Mouse (Mus musculus) heart, postnatal 10 days (tissue): ENCODE results near the gene Myb. TPM values are rescaled to one million over a fixed set of nuclear protein-coding genes. Genes with fewer than 3 reads are reported as not detected.

Experiments used
- DNase-seq, 2 experiments: peaks; one replicate each; pipeline ENCODE4 v3.0.0; 2021
- intact Hi-C: fragments of 180-260 bp; cut with DNase I; formaldehyde crosslinking; loops from one replicate; pipeline ENCODE4 v1.15.1; 2025
- total RNA-seq, 2 experiments: library from RNA; stranded (reverse); gene quantifications; 2 replicates each; pipeline ENCODE4 v1.2.3; 2021

The Myb gene
- 1 to 10 TPM in 1 of 2 experiments, under 1 TPM in 1; 0.50 to 1.2 TPM for total RNA-seq

GRCm38 (mm10) chr10:21160537-21161358 is at the start of gene Myb:
Gene Myb (minus strand): TSS chr10:21160984.
- intact Hi-C loops: no loop called here
- DNase-seq: peak; percentile 56 to 69

- no peak for DNase-seq
- intact Hi-C loops: no loop called here
Measured at GRCm38 (mm10) chr10:21207378-21207777, 46.6 kb upstream of the Myb start.

- no peak for DNase-seq
- intact Hi-C loops: no loop called here
Measured at GRCm38 (mm10) chr10:21206232-21206631, 45.4 kb upstream of the Myb start.

DNA sequence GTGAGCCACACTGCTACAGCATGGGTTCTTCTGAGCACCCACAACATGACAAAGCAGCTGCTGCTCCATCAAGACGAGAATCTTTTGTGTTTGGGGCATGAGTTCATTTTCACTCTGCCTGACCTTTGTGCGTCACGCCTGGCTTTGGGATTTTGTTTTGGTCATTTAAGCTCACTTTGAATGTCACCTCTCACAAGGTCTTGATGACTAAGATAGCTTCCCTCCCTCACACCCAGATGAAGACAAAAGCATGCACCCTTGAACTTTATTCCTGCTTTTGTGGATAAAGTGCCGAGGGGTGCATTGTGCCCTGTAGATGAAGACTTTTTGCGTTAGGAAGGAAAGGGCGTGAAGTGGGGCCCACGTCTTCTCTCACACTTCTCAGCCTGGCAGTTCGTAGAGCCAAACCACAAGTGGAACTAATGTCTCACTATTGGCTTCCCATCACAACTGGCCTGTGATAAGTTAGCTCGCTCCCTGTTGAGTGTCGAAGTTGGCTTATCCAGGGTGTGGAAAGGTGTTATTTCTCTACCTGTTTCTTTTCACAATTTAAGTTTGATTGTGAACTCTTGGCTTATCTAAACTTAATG is 43.8 kb upstream of the Myb start:
- intact Hi-C loops: no loop called here
- DNase-seq: no peak

GRCm38 (mm10) chr10:21203886-21204285 is 43.1 kb upstream of the Myb start:
- DNase-seq: no peak
- intact Hi-C loops: no loop called here

GRCm38 (mm10) chr10:21203461-21203860 is 42.7 kb upstream of the Myb start:
- intact Hi-C loops: no loop called here

DNA sequence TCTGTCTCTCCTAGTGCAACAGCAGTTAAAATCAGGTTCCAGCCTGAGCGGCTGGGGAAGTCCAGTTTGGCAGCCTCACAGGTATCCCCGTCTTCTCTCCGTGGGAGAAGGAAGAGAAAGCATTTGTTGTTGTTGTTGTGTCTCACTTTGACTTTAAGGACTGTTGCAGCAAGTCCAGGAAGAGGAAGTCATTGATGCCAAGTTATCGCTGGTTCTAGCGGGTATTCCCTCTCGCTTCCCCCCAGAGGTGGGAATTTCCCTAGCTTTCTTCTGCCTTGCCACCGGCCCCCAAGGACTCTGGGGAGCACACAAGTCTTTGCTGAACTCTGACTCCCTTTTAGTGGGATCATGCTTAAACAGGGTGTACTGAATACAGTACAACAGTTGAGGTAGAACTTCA is 40.0 kb upstream of the Myb start:
- DNase-seq: no peak
- intact Hi-C loops: no loop called here

More at GRCm38 (mm10) chr10:21203461-21203860, 42.7 kb upstream of the Myb start:
- DNase-seq: no peak

DNA sequence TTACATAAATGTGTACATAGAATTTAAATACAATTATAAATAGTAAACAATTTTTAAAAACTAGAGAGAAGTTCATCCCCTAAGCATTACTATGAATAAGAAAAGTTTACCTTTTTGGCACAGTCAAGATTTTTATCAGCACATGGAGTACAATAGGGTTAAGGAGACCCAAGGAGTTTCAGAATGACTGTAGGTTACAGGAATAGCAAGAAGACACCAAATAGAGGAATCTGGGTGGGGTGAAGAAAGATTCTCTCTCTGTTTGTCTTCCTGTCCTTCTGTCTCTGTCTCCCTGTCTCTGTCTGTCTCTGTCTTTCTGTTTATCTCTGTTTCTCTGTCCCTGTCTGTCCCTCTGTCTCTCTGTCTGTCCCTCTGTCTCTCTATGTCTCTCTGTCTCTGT is 39.5 kb upstream of the Myb start:
- intact Hi-C loops: no loop called here
- no peak for DNase-seq

GRCm38 (mm10) chr10:21196646-21197116 is 35.9 kb upstream of the Myb start:
- DNase-seq: no peak
- intact Hi-C loops: no loop called here

DNA sequence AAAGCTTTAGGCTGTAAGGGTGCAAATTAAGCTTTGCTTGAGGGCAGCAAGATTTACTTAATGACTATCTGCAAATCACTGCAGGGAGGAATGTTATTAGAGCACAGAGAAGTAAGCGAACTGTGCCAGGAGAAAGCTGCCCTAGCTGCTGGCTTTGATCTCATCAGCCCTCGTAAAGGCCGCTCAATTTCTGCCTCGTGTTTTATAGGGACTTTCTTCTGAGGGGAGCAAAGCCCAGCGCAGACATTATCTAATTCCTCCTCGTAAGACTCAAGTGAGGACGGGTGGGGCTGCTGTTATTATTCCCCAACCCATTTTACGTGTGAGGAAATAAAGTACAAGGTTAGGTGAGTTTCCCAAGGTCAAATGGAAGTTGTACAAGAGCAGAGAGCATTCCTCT is 34.8 kb upstream of the Myb start:
- intact Hi-C loops: no loop called here
- no peak for DNase-seq

DNA sequence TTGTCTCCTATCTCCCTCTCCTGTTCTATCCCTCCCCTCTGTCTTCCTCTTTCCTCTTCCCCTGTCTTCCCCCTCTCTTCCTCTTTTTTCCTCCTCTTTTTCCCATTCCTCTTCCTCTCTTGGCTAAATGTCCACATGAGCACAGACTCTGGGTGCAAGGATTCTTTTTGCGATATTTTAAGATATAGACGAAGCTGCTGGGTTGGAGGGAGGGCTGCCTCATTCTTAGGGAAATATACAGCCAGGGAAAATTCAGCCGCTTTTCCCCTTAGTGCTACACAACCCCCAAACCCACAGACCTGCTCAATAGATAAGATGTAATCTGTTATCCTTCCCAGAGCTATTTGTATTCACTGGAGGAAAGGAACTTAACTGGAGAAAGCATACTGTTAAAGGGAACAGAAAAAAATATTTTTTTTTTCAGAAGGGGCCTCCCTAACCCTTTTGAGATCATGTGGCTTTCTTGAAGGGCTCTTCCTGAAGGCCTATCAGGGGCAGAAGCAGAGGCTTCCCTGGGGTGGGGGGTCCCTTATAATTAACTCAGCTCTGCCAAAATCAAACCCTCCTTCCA is 33.2 kb upstream of the Myb start:
- intact Hi-C loops: no loop called here
- DNase-seq: no peak

- intact Hi-C loops: no loop called here
- no peak for DNase-seq
Measured at GRCm38 (mm10) chr10:21193088-21193934, 32.5 kb upstream of the Myb start.

- no peak for DNase-seq
- intact Hi-C loops: no loop called here
Measured at GRCm38 (mm10) chr10:21192436-21192835, 31.7 kb upstream of the Myb start.

DNA sequence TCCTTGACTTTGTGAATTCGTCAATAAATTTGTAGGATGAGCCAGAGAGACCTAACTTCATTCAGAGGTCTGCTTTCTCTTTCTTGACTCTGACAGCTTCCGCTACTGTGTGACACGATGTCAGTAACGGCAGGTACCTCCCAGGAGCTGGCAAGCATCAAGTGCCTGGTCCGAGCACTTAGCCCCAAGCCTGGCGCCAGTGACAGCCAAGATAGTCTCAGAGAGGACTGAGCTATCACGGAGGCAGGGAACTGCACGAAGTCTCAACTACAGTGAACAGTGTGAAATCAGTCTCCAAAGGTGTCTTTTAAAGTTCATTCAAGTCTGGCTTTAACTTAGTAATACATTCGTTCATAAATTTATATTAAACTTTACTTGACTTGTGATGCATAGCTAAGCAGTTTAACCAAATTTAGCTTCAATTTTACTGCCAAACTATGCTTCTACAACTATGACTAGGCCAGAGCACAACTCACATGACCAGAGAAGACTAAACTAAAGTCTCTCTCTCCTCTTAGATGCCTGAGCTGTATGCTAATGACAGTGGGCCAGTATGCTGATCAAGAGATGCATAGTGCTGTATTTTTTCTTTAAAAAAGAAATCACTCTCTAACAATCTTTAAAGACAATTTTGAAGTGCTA is 29.1 kb upstream of the Myb start:
- DNase-seq: no peak
- intact Hi-C loops: loop anchor here (1.0 to 5.0 kb wide), 2 partner anchors 198 to 213 kb away; no protein-coding TSS in a partner anchor

DNA sequence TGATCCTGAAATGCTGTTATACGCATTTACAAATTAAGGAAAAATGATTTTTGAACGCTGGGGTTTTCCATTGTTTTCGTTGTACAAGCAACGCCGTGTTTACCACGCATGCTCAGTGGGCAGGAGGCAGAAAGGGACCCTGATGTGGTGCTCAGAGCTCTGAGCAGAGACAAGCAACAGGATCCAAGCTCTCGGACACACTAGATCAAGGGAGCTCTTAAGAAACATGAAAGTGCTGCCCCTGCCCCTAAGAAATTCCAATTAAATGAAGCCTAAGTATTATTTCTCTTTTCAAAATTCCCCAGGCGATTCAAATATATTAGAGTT is 28.5 kb upstream of the Myb start:
- intact Hi-C loops: loop anchor here (1.0 to 5.0 kb wide), 2 partner anchors 197 to 212 kb away; no protein-coding TSS in a partner anchor

DNA sequence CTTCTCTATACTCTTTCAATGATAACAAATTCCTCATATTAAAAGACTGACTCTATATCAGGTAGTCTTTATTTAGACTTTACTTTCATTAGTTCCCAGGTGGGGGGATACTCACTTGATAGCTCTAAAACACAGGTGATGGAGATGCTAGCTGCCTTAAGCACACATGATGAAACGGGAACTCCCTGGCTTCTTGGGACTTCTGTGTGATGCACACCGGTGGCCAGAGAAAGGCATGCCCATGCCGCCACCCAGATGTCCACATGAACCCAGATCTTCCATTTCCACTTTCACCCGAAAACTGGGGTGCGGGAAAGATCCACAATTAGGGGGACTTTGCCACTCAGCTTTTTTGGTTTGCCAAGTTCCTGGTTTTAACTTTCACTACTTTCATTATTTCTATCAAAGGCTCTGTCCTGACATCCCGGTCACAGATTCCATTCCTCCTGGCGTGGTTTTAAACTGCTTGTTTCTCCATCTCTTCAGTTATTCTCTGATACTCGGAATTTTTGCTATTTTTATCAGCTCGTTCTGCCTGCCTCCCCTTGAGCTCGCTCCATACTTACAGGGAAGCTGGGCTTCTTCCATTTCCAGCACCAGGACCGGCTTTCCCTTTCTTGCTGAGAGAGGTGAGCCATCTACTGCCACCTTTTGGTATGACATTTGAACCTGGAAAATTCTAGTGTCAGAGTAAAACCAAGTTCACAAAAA is 27.9 kb upstream of the Myb start:
- DNase-seq: peak; percentile 57 to 77
- intact Hi-C loops: loop anchor here (1.0 to 5.0 kb wide), 2 partner anchors 196 to 211 kb away; no protein-coding TSS in a partner anchor

More for the DNA sequence above, 28.5 kb upstream of the Myb start:
- DNase-seq: no peak

GRCm38 (mm10) chr10:21187847-21188246 is 27.1 kb upstream of the Myb start:
- intact Hi-C loops: loop anchor here (5.0 kb wide), 1 partner anchor 211 kb away; no protein-coding TSS in a partner anchor
- no peak for DNase-seq

- DNase-seq: no peak
- intact Hi-C loops: loop anchor here (5.0 kb wide), 1 partner anchor 209 kb away; no protein-coding TSS in a partner anchor
Measured at GRCm38 (mm10) chr10:21186733-21187132, 25.9 kb upstream of the Myb start.

- intact Hi-C loops: no loop called here
Measured at GRCm38 (mm10) chr10:21178711-21179110, 17.9 kb upstream of the Myb start.

More at GRCm38 (mm10) chr10:21178711-21179110, 17.9 kb upstream of the Myb start:
- DNase-seq: no peak
